Mouse (Mus musculus) stomach, adult 2 months (tissue): Measurements from ENCODE around the gene 4930469K13Rik. TPM values are rescaled to one million over a fixed set of nuclear protein-coding genes. Genes with fewer than 3 reads are reported as not detected.

Experiments used
- polyA plus RNA-seq: library from polyadenylated mRNA; depleted of rRNA; stranded (reverse); fragments of >200 nt; gene quantifications from 2 replicates; pipeline ENCODE4 v1.2.3, GENCODE M21; 2012; rRNA removed

The 4930469K13Rik gene
- not detected in 2 replicates for polyA plus RNA-seq

DNA sequence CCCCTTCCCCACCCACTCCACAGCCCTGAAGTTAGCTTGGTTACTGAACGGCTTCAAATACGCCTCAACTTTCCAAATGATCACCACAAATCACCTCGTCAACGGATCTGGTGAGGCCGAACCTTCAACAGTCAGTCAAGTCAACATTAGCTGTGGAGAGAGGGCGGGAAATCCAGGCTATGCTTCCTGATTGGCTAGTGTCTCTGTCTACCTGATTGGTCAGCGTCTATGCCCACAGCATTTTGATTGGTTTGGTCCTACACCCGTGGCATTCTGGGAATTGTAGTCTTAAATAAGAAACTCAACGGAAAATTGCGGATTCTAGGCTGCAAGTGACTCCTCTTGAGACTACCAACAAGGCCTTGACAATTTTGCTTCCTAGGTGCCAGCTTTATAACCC, at the start of gene 4930469K13Rik:
Gene 4930469K13Rik, minus strand, starts transcription at position 133 of the 400 bp plus-strand sequence.

GRCm38 (mm10) chr11:34046767-34047541, 51.4 kb downstream of the 4930469K13Rik start, which contains the start of gene Lcp2:
TSS of gene Lcp2 (plus strand) at chr11:34046920.

DNA sequence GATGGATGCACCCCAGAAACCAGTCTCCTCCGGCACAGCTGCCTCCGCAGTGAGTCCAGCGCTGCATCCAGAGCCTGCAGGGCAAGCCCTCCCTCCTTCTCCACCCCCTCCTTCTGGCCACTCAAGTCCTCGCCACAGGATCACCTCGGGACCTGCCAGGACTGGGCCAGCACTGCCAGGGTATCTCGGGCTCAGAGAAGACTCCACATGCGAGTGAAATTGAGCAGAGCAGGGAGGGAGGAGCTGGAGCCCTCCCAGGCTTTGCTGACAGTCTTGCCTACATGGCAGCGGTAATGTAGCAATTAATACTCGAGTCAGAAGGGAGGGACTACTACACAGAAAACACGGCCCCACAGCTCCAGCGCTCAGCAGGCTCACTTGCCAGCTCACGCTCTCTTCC, 105.4 kb downstream of the 4930469K13Rik start, which contains the start of gene Kcnip1:
Gene Kcnip1, minus strand, starts transcription at position 215 of the 400 bp plus-strand sequence.

GRCm38 (mm10) chr11:33962688-33963407, 135.5 kb downstream of the 4930469K13Rik start, which contains the start of gene Kcnmb1:
TSS of gene Kcnmb1 (plus strand) at chr11:33963013.

Other genes with a start within 250 kb of the 4930469K13Rik start
- 3.5 and 4.6 TPM in 2 replicates for gene Kcnmb1, start 135.5 kb downstream of the 4930469K13Rik start, polyA plus RNA-seq
- 0.56 and 0.80 TPM in 2 replicates for gene Kcnip1, start 105.4 kb downstream of the 4930469K13Rik start, polyA plus RNA-seq
- gene Lcp2, start 51.6 kb downstream of the 4930469K13Rik start, polyA plus RNA-seq: 0.52 and 0.85 TPM in 2 replicates
- gene Foxi1, start 109.5 kb upstream of the 4930469K13Rik start, polyA plus RNA-seq: not detected in 2 replicates
- gene Fam196b, start 216.3 kb upstream of the 4930469K13Rik start, polyA plus RNA-seq: 0.02 TPM in 2 replicates